Mouse (Mus musculus) CD4-positive, CD25-positive, alpha-beta regulatory T cell, adult 2 months (primary cell): Measurements from ENCODE around the gene Gm5662.
"Not testable (repeated sequence)": the region's sequence is repeated elsewhere in the genome, so short reads cannot be mapped to it uniquely, and the experiment has no call there.

Experiments used
- DNase-seq: peaks from one replicate; pipeline ENCODE4 v3.0.0-alpha.2; 2012; ENCODE audit warnings: low read depth, low spot score

The Gm5662 gene

DNA sequence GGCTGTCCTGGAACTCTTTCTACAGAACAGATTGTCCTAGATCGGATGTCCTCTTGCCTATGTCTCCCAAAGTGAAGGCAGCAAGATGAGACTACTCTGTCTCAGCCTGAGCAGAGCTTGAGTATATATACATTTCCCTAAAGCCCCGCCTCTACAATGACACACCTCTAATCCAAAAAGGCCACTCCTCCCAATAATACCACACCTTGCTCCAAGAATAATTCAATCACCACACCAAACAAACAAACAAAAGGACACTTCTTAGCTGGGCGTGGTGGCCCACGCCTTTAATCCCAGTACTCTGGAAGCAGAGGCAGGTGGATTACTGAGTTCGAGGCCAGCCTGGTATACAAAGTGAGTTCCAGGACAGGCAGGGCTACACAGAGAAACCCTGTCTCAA lies at the start of gene Gm5662:
Gm5662 (minus strand) TSS at position 101 of the 400 bp plus-strand sequence.
- not testable (repeated sequence) for DNase-seq

- DNase-seq = not testable (repeated sequence)
Observed at GRCm38 (mm10) chr12:88323926-88324325, 49.6 kb upstream of the Gm5662 start, which contains the start of gene Gm5039. TSS of gene Gm5039 (minus strand) at chr12:88324026.

DNA sequence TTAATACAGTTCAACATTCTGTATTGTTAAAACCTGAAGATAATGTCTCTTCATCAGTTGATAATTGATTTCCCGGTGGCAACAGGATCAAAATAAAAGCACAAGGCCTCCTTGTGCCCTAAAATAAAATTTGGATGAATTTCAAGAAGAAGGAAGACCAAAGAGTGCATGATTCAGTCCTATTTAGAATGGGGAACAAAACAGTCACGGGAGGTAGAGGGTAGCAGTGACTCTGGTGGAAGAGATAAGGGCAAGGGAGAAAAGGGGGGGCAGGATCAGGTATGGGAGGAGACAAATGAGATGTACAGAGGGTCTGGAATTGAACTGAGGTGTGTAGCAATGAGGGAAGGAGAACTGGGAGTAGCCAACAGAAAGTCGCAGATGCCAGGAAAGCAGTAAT lies 40.3 kb upstream of the Gm5662 start:
- DNase-seq = no peak

DNA sequence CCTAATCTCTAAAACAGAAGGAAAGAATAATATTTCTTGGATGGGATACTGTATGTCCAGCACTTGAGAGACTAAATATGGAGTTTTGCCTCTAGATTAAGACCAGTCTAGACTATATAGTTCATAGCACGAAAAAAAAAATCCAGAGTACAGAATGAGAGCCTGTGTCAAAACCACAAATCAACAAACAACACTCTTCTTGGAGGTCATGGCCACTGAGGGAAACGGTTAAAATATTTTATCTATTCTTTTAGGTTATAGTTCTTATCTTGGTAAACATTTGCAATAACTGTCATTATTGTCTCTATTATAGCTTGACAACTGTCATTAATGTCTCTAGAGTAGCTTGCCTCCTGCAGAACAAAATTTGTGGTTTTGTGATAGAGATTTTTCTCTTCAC lies 22.9 kb upstream of the Gm5662 start:
- DNase-seq = not testable (repeated sequence)

- not testable (repeated sequence) for DNase-seq
Observed at GRCm38 (mm10) chr12:88293082-88293481, 18.8 kb upstream of the Gm5662 start.

- not testable (repeated sequence) for DNase-seq
Observed at GRCm38 (mm10) chr12:88285224-88285623, 10.9 kb upstream of the Gm5662 start.

DNA sequence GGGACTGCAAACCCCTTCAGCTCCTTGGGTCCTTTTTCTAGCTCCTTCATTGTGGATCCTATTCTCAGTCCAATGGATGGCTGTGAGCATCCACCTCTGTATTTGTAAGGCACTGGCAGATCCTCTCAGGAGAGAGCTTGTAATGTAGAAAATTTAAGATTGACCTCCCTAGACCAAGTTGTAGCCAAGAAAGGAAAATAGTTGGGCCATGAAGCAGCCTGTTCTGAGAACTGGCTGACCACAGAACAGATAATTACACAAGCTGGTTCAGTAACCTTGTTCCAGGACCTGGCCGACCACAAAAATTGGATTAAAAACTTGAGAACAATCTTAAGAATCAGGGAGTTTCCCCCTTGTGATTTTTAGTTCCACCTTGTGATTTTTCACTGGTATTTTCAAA lies 17.1 kb downstream of the Gm5662 start:
- DNase-seq = no peak

DNA sequence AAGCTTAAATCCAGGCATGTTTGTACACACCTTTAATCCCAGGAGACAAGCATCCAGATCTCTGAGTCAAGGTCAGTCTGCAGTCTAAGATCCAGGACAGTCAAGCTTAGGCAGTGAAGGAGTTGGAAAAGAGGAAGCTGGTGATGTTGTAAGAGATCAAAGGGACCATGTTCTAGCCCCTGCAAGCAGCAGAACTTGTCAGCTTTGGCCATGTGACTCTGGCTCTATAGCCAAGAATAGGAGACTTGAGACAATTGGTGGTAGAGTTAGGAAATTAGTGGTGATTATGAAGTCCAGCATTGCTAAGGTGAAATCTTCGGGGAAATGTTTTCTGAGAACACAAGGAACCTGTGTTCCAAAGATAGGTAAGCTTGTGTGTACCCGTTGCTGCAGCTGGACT lies 18.4 kb downstream of the Gm5662 start:
- not testable (repeated sequence) for DNase-seq

GRCm38 (mm10) chr12:88250000-88250399 lies 24.3 kb downstream of the Gm5662 start, which contains the start of gene Gm8332:
TSS of gene Gm8332 (minus strand) at chr12:88250100.
- not testable (repeated sequence) for DNase-seq

GRCm38 (mm10) chr12:88245786-88246185 lies 28.5 kb downstream of the Gm5662 start:
- DNase-seq = not testable (repeated sequence)

- DNase-seq = not testable (repeated sequence)
Observed at GRCm38 (mm10) chr12:88242940-88243339, 31.4 kb downstream of the Gm5662 start.
